Mouse (Mus musculus): Measurements from ENCODE around the gene Rnf185. TPM values are rescaled to one million over a fixed set of nuclear protein-coding genes. Genes with fewer than 3 reads are reported as not detected.

Gene Rnf185
- total RNA-seq, 2 experiments from 2014 or later = 20.2 to 23.1 TPM

DNA sequence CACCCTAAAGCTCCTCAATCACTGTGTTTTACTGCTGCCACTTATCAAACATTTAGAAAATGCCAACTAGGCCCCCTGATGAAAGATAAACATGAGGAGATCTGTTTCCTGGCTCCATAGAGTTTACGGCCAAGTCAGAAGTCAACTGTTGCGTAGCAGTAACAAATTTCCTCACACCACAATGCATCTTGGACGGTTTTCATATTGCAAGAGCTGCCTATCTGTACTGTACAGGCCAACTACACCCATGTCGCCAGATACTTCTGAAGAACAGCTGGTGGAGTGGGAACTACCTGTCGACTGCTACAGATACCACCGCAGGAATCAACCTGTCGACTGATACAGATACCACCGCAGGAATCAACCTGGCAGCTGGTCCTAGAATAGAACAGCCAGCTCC lies 7.3 kb downstream of the Rnf185 start:
- no peak for DNase-seq

DNA sequence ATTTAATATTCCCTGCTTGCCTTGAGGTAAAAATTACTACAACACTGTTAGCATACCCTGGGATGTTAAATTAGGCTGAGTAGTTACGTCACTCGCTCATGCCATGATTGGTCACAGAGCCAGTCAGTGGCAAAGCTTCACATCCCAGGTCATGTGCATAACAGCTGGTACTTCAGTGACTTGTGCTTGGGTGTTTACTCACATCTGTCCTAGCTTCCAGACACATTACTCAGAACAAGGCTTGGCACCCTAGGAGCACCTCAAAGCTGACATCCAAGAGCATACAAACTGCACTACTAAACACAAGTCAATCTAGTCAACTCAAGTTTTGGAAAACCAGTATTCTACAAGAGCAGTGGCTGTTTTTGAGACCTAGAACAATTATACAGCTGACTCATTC lies 9.1 kb downstream of the Rnf185 start:
- DNase-seq = no peak

DNA sequence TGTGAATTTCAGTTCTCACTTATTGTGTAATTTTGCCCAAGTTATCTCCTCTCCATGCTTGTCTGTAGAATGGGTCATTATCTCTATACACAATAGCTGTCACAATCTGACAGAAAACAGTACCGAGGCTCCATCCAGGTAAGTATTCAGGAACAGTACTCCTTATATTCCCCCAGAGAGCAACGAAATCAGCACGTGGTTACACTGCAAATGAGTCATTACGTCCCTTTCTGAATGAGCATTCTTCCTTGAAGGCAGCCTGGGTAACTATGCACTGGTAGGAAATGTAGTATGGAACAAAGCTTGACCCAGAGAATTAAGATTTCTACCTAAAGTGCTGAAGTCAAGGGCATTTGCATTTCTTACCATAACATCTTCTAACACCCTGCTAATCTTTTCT lies 9.5 kb downstream of the Rnf185 start:
- no peak for DNase-seq

DNA sequence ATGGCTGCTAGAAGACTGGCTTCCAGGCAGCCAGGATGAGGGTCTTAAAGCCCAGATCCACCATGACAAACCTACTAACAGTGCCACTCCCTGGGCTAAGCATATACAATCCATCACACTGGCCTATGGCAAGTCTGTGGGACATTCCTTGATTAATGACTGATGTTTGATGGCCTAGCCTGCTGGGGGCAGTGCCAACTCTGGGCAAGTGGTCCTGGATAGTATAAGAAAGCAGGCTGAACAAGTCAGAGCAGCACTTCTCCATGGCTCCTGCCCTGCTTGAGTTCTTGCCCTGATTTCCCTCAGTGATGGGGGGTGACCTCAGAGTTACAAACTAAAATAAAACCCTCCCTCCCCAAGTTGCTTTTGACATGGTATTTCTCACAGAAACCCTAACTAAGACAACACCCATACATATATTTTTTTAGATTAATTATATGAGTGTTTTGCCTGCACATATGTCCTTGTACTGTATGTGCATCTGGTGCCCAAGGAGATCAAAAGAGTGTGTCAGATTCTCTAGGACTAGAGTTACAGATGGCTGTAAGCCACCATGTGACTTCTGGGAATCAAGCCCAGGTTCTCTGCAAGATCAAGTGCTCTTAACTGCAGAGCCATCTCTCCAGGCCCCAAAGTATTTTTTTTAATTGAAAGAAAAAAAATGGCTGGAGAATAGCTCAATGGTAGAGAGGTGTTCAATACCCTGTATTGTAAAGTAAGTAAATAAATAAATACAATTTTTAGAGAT lies 10.3 kb downstream of the Rnf185 start:
- peak; percentile 51 to 65 for DNase-seq

DNA sequence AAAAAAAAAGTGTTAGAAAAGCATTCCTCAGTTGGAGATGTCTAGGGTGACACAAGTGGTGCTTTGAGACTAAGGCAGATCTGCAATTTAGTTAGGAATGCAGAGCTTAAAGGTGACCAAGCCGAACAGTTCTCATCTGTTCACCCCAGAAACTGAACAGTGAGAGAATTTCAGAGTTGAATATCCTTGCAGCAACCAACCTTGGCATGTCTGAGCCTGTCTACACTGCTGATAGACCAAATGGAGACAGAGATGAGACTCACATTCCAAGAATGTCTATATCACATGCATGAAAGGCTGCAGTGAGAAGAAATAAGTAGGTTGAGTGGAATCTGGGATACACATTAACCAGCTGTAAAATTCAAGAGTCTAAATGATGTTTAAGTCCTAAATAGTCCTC lies 14.5 kb downstream of the Rnf185 start:
- no peak for DNase-seq

DNA sequence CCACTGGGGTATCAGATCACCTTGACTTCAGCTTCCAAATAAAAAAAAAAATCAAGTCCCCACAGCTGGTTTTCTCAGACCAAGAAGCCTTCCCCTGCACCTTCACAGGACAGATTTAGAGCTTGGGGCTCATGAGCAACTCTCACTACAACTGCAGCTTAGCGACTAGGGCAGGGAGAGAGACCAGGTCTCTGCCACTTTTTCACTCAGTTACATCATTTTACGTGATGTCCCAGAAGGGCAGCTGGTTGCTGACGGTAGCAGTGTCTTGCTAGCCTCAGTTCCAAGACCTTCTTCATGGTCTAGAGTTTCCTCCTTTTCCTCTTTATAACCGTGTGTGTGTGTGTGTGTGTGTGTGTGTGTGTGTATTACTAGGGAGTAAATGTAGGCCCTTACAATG lies 18.4 kb downstream of the Rnf185 start:
- DNase-seq = no peak

DNA sequence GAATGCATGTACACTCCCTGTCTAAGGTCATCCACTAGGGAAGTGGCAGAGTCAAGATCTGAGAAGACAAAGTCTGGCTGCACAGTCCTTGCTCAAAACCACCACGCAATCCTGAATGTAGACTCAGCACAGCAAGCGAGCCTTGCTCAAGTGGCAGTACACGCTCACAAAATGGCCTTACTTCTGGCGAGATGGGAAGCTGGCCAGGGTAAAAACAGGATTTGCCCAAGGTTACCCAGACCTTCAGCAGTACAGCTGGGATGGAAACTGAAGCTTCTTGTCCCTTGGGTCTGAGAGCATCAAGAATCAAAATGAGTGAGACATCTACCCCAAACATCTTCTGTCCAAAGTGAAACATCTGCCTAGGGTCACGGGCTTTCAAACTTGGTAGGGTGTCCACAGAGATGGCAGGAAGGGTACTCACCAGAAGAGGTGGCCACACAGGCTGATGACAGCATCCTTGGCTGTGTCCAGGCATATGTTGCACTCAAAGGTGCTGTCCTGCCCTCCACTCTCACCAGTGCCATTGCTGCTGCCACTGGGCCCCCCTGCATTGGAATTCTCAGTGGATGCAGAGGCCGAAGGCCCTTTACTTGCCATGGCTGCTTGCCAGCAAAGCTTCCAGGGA lies 20.1 kb downstream of the Rnf185 start:
- no peak for DNase-seq

DNA sequence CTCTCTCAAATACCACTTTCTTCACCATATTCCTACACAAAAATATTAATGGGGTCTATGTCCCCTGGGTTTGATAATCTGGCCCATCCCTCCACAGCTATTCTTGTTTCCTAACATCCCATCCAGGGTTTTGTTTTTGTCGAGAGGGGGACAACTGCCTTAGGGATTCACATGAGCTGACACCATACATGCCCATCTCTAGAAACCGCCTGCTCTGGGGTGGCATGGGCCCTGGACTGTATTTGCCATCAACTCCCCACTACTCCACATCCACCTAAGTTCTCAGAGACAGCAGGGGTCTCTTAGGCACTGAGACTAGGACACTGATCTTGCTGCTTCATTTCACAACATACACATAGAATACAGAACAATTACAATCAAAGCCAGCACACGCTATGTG lies 20.6 kb downstream of the Rnf185 start:
- DNase-seq = no peak

DNA sequence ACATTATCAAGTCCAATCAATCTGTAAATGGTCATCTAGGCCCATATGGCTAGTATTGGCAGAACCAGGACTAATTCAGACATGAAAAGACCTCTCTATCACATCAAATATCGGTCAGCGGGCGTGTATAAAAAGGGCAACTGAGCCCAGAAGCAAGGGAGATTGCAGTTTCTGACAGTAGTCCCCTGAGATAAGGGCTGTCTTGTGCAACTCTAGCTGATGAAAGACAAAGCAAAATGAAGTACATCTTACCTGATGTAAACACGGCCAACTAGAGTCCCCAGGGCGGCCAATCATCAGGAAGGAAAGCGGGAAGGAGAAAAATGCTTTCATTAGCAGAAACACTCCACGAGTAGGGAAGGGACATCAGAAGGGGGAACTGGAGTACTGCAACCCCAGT lies 23.5 kb downstream of the Rnf185 start:
- DNase-seq = no peak

DNA sequence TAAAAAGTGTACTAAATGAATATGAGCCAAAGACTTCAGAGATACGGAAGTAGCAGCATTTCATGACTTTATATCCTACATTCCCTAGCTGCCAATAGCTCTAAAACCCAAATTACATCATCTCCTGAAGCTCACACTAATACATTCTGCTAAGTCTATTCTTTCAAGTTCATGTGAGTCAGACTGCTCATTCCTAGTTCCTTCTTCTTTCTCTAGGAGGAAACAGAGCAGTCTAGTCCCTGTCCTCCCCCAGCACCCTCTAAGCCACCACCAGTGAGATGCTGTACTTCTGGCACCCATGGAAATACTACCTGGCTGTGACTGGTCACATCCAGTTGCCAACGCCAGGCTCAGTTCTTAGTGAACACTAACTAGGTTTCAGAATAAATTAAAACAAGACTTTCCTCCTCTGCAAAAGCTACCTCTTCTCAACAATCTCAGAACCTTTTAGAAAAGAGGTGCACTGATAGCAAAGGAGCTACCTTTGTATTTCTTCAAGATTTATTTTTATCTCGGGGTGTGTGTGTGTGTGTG lies 24.4 kb downstream of the Rnf185 start:
- DNase-seq = no peak

DNA sequence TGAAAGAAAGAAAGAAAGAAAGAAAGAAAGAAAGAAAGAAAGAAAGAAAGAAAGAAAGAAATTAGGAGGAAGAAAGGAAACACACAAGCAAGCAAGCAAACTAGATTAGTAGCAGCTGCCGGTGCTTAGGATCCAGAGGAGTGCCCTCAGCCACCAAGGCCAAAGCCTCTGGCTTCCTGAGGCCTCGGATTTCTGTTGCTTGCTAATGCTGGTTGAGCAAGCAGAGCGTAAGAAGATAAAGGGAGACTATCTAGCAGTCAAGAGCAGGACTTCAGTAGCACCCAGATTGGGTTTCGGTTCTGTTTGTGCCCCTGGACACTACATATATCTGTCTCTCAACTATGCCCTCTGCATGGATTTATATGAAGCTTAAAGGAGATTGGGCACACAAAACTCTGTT lies 29.9 kb downstream of the Rnf185 start:
- DNase-seq = no peak

DNA sequence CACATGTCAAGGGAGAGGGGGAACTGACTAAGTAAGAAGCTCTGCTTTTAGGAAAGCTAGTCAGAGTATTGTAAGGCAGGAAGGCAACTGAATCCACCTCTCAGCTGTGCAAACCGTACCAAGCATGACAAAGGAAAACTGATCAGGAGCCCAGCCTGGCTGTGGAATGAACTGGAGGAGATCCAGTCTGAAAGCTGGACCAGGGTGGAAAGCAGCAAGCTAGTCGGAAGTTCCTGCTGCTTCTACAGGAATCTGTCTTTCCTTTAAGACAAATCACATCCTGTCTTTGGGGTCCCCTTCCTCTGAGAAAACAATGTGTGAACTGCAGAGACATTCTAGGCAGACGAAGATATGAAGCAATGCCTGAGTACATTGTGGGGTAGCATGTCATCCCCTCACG lies 33.4 kb downstream of the Rnf185 start:
- DNase-seq = peak; percentile 22 to 35

DNA sequence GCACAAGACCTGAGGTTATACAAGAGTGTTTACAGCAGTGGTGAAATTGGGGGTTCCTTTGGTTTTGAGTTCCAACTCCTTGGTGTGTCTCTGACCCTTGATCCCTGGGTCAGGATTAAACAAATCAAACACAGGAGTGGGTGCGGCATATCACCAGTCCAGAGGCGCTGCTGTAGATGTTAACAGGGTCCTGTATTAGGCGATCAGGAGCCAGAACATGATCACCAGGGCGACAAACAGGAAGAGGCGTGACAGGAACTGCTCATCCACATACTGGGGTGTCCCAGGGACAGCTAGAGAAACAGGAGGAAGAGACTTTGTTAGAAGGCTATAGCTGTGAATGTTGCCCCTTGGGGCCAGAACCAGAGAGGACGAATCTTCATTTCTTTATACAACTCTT lies 34.4 kb downstream of the Rnf185 start:
- peak in 1 of 2 experiments; percentile 14 for DNase-seq

DNA sequence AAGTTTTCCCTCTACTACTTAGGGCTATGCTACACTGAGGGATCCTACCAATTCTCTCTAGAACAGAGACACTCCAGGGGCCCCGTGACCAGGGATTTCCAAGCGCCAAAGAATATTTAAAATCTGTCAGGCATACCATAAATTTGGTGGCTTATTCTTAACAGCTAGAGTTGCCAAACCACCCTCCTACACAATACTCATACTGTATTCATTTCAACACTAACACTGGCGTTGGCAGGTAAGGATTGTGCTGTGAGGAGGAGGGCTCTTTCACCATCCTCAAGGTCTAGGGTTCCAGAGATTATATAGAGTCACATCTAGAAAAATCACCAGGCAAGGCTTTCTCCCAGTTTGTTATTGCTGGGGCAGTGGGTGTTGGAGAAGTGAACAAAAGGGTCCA lies 35.8 kb downstream of the Rnf185 start:
- no peak for DNase-seq

DNA sequence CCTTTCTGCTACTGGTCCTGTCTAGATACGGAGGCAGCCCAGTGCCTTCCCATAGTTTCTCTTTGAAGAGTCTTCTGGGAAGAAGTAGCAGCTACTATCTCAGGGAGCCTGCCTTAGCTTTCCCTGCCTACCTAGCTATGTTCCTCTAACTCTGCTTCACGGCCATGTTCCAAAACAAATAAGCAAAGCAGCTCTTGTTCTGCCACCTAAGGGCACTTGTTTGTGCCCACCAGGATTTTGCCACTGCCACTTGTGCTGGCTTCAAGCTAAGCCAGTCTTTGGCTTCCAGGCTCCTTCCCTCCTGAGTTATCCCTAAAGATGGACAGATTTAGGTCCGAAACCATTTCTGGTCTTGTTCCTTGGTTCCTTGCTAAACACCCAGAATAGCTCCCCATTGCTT lies 40.1 kb downstream of the Rnf185 start:
- no peak for DNase-seq

DNA sequence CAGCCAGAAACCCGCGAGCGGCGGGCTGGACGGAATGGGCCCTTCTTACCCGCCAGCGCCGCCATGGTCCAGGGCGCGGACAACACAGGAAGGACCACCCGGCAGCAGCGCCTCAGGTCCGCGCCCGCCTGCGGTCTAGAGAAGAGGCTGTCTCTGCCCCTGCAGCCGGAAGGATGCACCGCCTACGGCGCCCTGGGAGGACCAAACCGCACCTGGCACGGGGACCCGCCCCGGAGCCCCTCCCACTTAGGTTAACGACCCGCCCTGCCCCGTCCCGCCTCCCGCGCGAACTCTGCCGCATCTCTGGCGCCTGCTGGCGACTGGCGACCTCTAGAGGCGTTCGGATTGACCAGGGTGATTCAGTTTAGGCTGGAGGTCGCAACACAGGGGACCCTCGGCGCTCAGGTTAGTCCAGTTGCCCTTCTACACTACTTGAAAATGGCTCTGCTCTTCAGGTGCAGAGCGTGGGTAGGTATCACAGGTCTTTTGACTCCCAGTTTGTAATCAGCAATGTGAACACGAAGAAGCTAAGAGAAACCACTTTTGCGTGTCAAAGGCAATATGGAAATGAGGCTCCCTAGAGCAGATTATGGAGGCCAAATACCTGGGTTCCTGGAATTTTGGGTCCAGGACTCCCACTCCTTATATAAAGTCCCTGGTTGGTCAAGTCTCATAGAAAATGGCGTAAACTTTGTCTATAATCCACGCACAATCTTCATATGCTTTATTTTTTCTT lies 43.0 kb downstream of the Rnf185 start, which contains the start of gene Limk2:
TSS of gene Limk2 (minus strand) at position 193 of the 736 bp plus-strand sequence.
- DNase-seq = peak; percentile 93 to 95

DNA sequence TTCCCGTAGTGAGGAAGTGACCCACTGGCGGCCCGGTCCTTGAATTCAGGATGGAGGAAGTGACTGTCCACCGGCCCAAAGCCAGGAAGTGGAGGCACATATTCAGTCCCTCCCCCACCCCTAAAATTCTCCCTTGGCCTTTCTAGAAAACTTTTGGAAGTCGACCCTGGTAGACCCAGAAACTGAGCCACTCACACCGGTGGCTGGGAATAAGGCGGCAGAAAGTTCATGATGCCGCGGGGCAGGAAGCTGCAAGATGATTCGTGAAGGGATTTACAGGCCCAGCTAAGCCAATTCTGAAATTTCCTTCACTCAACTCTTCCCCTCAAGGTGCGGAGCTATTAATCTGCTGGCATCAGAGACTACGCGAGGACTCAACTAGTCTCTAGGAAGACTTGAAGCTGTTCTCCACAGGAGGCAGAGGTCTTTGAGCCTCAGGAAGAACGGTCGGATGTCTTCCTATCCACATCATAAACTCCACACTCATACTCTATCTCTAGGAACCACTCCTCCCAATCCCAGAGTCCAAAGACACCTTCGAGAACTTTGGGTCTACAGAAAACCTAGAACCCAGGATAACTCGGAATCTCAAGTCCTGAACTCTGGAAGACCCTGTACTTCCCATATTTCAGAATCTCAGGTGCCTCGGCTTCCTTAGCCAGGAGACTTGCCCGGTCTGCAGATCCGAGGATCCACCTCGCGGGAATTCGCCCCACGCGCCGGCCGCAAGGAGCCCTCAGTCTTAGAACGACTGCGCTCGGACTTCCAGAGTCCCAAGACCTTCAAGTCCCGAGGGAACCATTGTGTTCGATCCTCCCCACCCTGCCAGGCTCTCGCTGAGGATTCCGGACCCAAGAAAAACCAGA lies 43.8 kb downstream of the Rnf185 start:
- DNase-seq = peak; percentile 34 to 41

DNA sequence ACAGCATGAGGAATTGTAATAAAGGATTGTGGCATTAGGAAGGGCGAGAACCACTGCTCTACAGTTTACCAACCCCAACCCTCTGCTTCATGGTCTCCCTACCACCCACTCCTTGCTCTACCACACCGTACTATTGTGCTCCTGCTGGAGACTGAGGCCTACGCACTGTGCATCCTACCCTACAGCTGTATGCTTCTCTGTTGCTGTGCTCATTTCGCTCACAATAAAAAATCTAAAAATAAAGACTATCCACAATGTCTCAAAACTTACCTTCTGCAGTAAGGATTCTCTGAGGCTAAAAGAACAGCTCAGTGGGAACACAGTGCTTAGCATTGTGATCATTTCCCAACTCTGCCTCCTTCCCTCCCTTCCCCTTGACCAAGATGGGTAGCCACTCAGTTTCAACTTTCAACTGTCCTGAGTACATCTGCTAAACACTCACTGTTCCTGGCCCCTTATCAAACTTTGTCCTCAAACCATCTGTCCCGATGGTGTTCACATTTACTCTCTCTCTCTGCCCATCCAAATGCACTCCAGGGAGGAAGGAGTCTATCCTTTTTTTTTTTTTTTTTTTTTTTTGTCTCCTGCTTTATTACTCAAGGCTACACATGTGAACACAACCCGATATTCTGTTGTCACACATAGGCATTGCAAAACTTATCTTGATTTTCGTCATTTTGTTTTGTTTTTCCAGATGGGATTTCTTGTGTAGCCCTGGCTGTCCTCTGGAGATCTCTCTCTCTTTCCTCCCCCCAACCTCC lies 47.7 kb downstream of the Rnf185 start:
- no peak for DNase-seq

DNA sequence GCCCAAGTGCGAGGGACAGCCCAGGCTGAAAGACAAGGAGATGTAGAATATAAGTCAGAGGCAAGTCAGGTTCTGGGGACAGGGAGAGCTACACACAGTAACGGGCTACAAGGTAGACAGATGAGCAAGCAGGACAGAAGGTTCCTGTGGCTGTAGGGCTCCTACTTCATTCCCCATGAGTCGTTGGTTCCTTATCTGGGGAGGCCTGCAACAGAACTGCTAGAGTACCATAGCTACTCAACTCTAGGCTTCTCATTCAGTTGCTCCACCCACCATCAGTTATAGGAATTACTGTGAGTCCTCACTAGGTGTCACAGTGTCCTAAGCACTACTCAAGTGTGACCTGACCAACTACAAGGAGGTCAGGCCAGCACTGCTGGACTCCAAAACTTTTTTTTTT lies 49.1 kb downstream of the Rnf185 start:
- DNase-seq = no peak

DNA sequence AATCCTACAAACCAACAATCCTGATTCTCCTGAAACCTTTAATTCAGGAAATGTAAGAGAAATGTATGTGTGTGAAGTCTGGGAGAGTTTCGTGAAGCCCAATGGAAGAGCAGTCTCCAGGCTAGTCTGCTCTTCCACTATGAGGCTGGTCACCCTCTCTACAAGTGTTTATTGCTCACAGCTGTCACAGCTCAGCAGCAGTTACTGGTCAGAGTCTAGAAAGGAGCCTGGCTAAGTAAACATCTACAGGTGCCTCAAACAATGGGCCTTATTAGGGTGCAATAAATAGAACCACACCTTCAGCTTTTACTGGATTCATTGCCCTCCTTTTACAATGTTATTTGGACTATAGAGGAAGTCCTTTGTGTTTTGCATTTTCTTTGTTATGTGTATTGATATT lies 53.8 kb downstream of the Rnf185 start:
- no peak for DNase-seq

DNA sequence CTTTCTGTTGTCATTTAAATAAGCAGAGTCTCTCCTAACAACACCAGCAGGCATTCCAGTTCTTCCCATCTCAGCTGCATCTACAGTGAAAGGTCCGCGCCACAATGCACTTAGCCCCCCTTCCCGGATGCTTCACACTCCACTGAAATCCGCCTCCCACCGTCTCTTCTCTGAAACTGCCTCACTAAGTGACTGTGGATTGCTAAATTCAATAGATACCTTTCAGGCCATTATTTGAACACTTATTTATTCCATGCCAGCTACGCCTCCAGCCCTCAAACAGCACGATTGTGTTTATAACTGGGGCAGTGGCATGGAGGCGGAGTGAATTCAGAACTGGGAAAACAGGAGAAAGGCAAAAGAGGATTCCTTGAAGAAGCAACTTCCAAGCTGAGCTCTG lies 55.6 kb downstream of the Rnf185 start:
- DNase-seq = no peak
